38 mouse cellular contexts compared by ENCODE assay signal in genomic region chr11:4029343-4029742, GRCm38 (mm10). TPM values are rescaled to one million over a fixed set of nuclear protein-coding genes. Genes with fewer than 3 reads are reported as not detected.
DNase-seq lines count a peak whose midpoint lies in the region; ATAC-seq and TF ChIP-seq lines count a peak whose summit lies in the region.
"Had no signal": no experiment of that assay in that cellular context is flagged by ENCODE, and none has a peak within 500 bp of the region (broad histone marks: within the 10 kb centered on the region; RNA-seq: fewer than 3 reads in every experiment).

No protein-coding gene starts in this region.

- no peak overlapping the region for H3K27ac ChIP-seq in liver, adult 2 months (replicated peaks; ENCODE audit: insufficient read depth, low read depth, low read length)
- no peak overlapping the region for H3K27ac ChIP-seq in liver, embryonic 11.5 days (ENCODE audit: low read depth, low read length)
- H3K27ac ChIP-seq in midbrain, postnatal 0 days (ENCODE audit: low read depth, low read length): no peak overlapping the region
- no peak overlapping the region for H3K27ac ChIP-seq in midbrain, embryonic 15.5 days
- H3K27ac ChIP-seq in stomach, postnatal 0 days (replicated peaks): no peak overlapping the region
- H3K27ac ChIP-seq: hindbrain, embryonic 14.5 days; liver, embryonic 13.5 days; macrophage; stomach, embryonic 15.5 days had no signal

- no peak overlapping the region for H3K4me3 ChIP-seq in liver, adult 2 months (ENCODE audit: insufficient read depth, low read depth, low read length)
- H3K4me3 ChIP-seq in liver, embryonic 11.5 days (ENCODE audit: low read depth, low read length): no peak overlapping the region
- no peak overlapping the region for H3K4me3 ChIP-seq in midbrain, postnatal 0 days (ENCODE audit: low read depth, low read length)
- H3K4me3 ChIP-seq in midbrain, embryonic 15.5 days: no peak overlapping the region
- no peak overlapping the region for H3K4me3 ChIP-seq in stomach, postnatal 0 days (ENCODE audit: low read depth, low read length)
- H3K4me3 ChIP-seq: erythroblast, embryonic 14.5 days; heart, embryonic 12.5 days; liver, embryonic 13.5 days; stomach, embryonic 15.5 days had no signal

- 79% methylated on average over 4 of the region's 4 CpGs for WGBS in liver, adult 2 months
- WGBS in liver, embryonic 11.5 days: 62% methylated on average over 4 of the region's 4 CpGs
- whole genome bisulfite sequencing in midbrain, postnatal 0 days: 67% methylated on average over 4 of the region's 4 CpGs
- 71% methylated on average over 4 of the region's 4 CpGs for WGBS in midbrain, embryonic 15.5 days
- WGBS in stomach, postnatal 0 days: 69% methylated on average over 4 of the region's 4 CpGs

- H3K9ac ChIP-seq in liver, adult 2 months (ENCODE audit: low read depth, low read length): no peak overlapping the region
- H3K9ac ChIP-seq in liver, embryonic 11.5 days (ENCODE audit: low read depth, low read length): no peak overlapping the region
- no peak overlapping the region for H3K9ac ChIP-seq in midbrain, postnatal 0 days (replicated peaks; ENCODE audit: low read length, poor library complexity, severe bottlenecking)
- no peak overlapping the region for H3K9ac ChIP-seq in midbrain, embryonic 15.5 days
- H3K9ac ChIP-seq in stomach, postnatal 0 days (ENCODE audit: low read length): no peak overlapping the region
- H3K9ac ChIP-seq: forebrain, postnatal 0 days; heart, embryonic 12.5 days; hindbrain, embryonic 14.5 days; liver, embryonic 13.5 days; stomach, embryonic 15.5 days had no signal

- H3K27me3 ChIP-seq in liver, adult 2 months (ENCODE audit: control insufficient read depth, insufficient read depth, low read length): no peaks in the 10 kb centered on the region
- H3K27me3 ChIP-seq in liver, embryonic 11.5 days (replicated peaks; ENCODE audit: control insufficient read depth, insufficient read depth, low read length): no peaks in the 10 kb centered on the region; the same call in 1 of the 2 replicates
- no peaks in the 10 kb centered on the region for H3K27me3 ChIP-seq in midbrain, postnatal 0 days (ENCODE audit: insufficient read depth, low read length)
- no peaks in the 10 kb centered on the region for H3K27me3 ChIP-seq in midbrain, embryonic 15.5 days (replicated peaks)
- H3K27me3 ChIP-seq in stomach, postnatal 0 days (ENCODE audit: control insufficient read depth, insufficient read depth, low read length): no peaks in the 10 kb centered on the region
- H3K27me3 ChIP-seq: liver, embryonic 13.5 days; stomach, embryonic 15.5 days had no signal

- TF ChIP-seq POLR2A in liver, adult 2 months (IDR thresholded peaks at IDR 0.05; ENCODE audit: extremely low read depth, insufficient read depth, low read length): no peak

- TF ChIP-seq CTCF in liver, adult 2 months (IDR thresholded peaks at IDR 0.05; ENCODE audit: low read depth, low read length): 0 out of 2 replicates have a peak, but pooled peaks have one; percentile 39
- TF ChIP-seq CTCF in midbrain, postnatal 0 days (IDR thresholded peaks at IDR 0.05): 0 out of 2 replicates have a peak, but pooled peaks have one; percentile 5
- TF ChIP-seq CTCF in stomach, postnatal 0 days (IDR thresholded peaks at IDR 0.05; ENCODE audit: low read depth): peak; percentile 15; the same call in 1 of the 2 replicates

- H3K4me2 ChIP-seq in liver, embryonic 11.5 days: no peak overlapping the region
- no peak overlapping the region for H3K4me2 ChIP-seq in midbrain, postnatal 0 days (ENCODE audit: low read depth, low read length, poor library complexity, severe bottlenecking)
- no peak overlapping the region for H3K4me2 ChIP-seq in midbrain, embryonic 15.5 days
- no peak overlapping the region for H3K4me2 ChIP-seq in stomach, postnatal 0 days (replicated peaks; ENCODE audit: low read depth)
- H3K4me2 ChIP-seq: heart, embryonic 12.5 days; hindbrain, embryonic 14.5 days; liver, embryonic 13.5 days; stomach, embryonic 15.5 days had no signal

- H3K4me1 ChIP-seq in liver, adult 2 months (ENCODE audit: control insufficient read depth, insufficient read depth, low read length): peaks cover 8% of the 10 kb centered on the region
- H3K4me1 ChIP-seq in liver, embryonic 11.5 days (replicated peaks; ENCODE audit: control insufficient read depth, insufficient read depth, low read length): no peaks in the 10 kb centered on the region
- no peaks in the 10 kb centered on the region for H3K4me1 ChIP-seq in midbrain, postnatal 0 days (ENCODE audit: insufficient read depth, low read length)
- no peaks in the 10 kb centered on the region for H3K4me1 ChIP-seq in midbrain, embryonic 15.5 days
- H3K4me1 ChIP-seq in stomach, postnatal 0 days (replicated peaks; ENCODE audit: control insufficient read depth, insufficient read depth): no peaks in the 10 kb centered on the region
- H3K4me1 ChIP-seq: heart, embryonic 12.5 days; liver, embryonic 13.5 days had no signal

- H3K9me3 ChIP-seq in liver, embryonic 11.5 days (ENCODE audit: control insufficient read depth, low read length): no peaks in the 10 kb centered on the region
- H3K9me3 ChIP-seq in midbrain, postnatal 0 days (ENCODE audit: low read length): no peaks in the 10 kb centered on the region
- no peaks in the 10 kb centered on the region for H3K9me3 ChIP-seq in midbrain, embryonic 15.5 days
- no peaks in the 10 kb centered on the region for H3K9me3 ChIP-seq in stomach, postnatal 0 days (ENCODE audit: control insufficient read depth, low read length)
- H3K9me3 ChIP-seq: heart, embryonic 12.5 days; liver, embryonic 13.5 days; stomach, embryonic 15.5 days had no signal

- H3K79me2 ChIP-seq in liver, adult 2 months (ENCODE audit: control insufficient read depth, insufficient read depth, low read length): peaks cover 8% of the 10 kb centered on the region; the same call in 1 of the 2 replicates

- no peak for TF ChIP-seq EP300 in stomach, postnatal 0 days (optimal IDR thresholded peaks at IDR 0.05)

- no peak for ATAC-seq in liver, embryonic 11.5 days (replicated peaks; ENCODE audit: low FRiP score)
- no peak for ATAC-seq in midbrain, postnatal 0 days (ENCODE audit: low FRiP score)
- no peak for ATAC-seq in midbrain, embryonic 15.5 days (replicated peaks)
- no peak for ATAC-seq in stomach, postnatal 0 days (ENCODE audit: low FRiP score, low TSS enrichment)
- ATAC-seq: forebrain, postnatal 0 days; inflammation-experienced regulatory T-cells, adult 6 months had no signal

- H3K36me3 ChIP-seq in liver, adult 2 months (ENCODE audit: control insufficient read depth, insufficient read depth, low read length): no peaks in the 10 kb centered on the region
- H3K36me3 ChIP-seq in liver, embryonic 11.5 days (ENCODE audit: control insufficient read depth, insufficient read depth, low read length): no peaks in the 10 kb centered on the region
- no peaks in the 10 kb centered on the region for H3K36me3 ChIP-seq in midbrain, postnatal 0 days (ENCODE audit: insufficient read depth, low read length)
- no peaks in the 10 kb centered on the region for H3K36me3 ChIP-seq in midbrain, embryonic 15.5 days (replicated peaks)
- no peaks in the 10 kb centered on the region for H3K36me3 ChIP-seq in stomach, postnatal 0 days (ENCODE audit: control insufficient read depth, insufficient read depth, low read length)
- H3K36me3 ChIP-seq: heart, embryonic 12.5 days; liver, embryonic 13.5 days; stomach, embryonic 15.5 days had no signal

- DNase-seq in heart, adult 11 months: peak; percentile 40
- DNase-seq in heart, adult 9 months (ENCODE audit: low spot score in 2 of 2): no peak
- no peak for DNase-seq in liver, adult 2 months (ENCODE audit: extremely low read depth, low read depth, low spot score)
- DNase-seq in liver, embryonic 11.5 days (ENCODE audit: low spot score): no peak
- no peak for DNase-seq in midbrain, postnatal 0 days (ENCODE audit: low spot score)
- no peak for DNase-seq in stomach, postnatal 0 days (ENCODE audit: low spot score)
- DNase-seq in urinary bladder, postnatal 10 days (ENCODE audit: low spot score): no peak
- DNase-seq: adrenal gland, adult 8-10 months; cerebellum, adult 2 months; cerebellum, postnatal 14 days; forebrain, postnatal 0 days; gastrocnemius, postnatal 10 days; heart, postnatal 4 days; kidney, adult 11 months; kidney, postnatal 36 days; layer of hippocampus, postnatal 36 days; liver, embryonic 13.5 days; midbrain, embryonic 14.5 days; right cerebral cortex, postnatal 25 days; thymus, adult 2 months; thymus, postnatal 36 days had no signal

RNA-seq across cellular contexts. Expression of gene Sec14l4, which starts 1.9 kb away (rescaled TPM):
- total RNA-seq in liver, adult 2 months (2014; rRNA removed): 97.5 and 130 TPM in 2 replicates
- 92.9 and 108 TPM in 2 replicates for polyA plus RNA-seq in liver, adult 2 months (2012; rRNA removed)
- 0.88 and 1.1 TPM in 2 replicates for polyA plus RNA-seq in liver, embryonic 11.5 days (2014; fragmentation: Nextera tagmentation; extraction: Ambion mirVana)
- total RNA-seq in midbrain, postnatal 0 days (2014; rRNA removed): not detected in 2 replicates
- polyA plus RNA-seq in midbrain, postnatal 0 days (2015; fragmentation: Nextera tagmentation; extraction: Ambion mirVana): 0.05 TPM in 1 of 2 replicates, not detected in the other
- polyA plus RNA-seq in midbrain, embryonic 15.5 days (2015; fragmentation: Nextera tagmentation; extraction: Ambion mirVana): not detected in 2 replicates
- 2.5 and 3.8 TPM in 2 replicates for polyA plus RNA-seq in stomach, postnatal 0 days (2015; fragmentation: Nextera tagmentation; extraction: Ambion mirVana)
- total RNA-seq: forebrain, postnatal 0 days; heart, postnatal 4 days; neutrophil, adult 5-6 weeks had no signal
- polyA plus RNA-seq: C2C12; erythroblast, embryonic 14.5 days; forebrain, embryonic 11.5 days; forebrain, postnatal 0 days; heart, embryonic 12.5 days; heart, postnatal 0 days; hindbrain, embryonic 14.5 days; inflammation-experienced regulatory T-cells, adult 6 months; kidney, embryonic 14.5 days; limb, embryonic 11.5 days; macrophage; midbrain, embryonic 14.5 days; neural tube, embryonic 11.5 days had no signal

RNA-seq across cellular contexts. Expression of gene Sec14l3, which starts 35.3 kb away (rescaled TPM):
- total RNA-seq in liver, adult 2 months (2014; rRNA removed): not detected in 2 replicates
- polyA plus RNA-seq in liver, adult 2 months (2012; rRNA removed): not detected in 2 replicates
- not detected in 2 replicates for polyA plus RNA-seq in liver, embryonic 11.5 days (2014; fragmentation: Nextera tagmentation; extraction: Ambion mirVana)
- 1.5 and 1.8 TPM in 2 replicates for total RNA-seq in midbrain, postnatal 0 days (2014; rRNA removed)
- polyA plus RNA-seq in midbrain, postnatal 0 days (2015; fragmentation: Nextera tagmentation; extraction: Ambion mirVana): 4.3 and 5.1 TPM in 2 replicates
- 1.3 and 1.4 TPM in 2 replicates for polyA plus RNA-seq in midbrain, embryonic 15.5 days (2015; fragmentation: Nextera tagmentation; extraction: Ambion mirVana)
- 0.12 and 0.15 TPM in 2 replicates for polyA plus RNA-seq in stomach, postnatal 0 days (2015; fragmentation: Nextera tagmentation; extraction: Ambion mirVana)
- total RNA-seq: CH12.LX; gastrocnemius, postnatal 10 days; heart, postnatal 4 days; neutrophil, adult 5-6 weeks had no signal
- polyA plus RNA-seq: C2C12; cerebellum, adult 2 months; erythroblast, embryonic 14.5 days; heart, embryonic 12.5 days; inflammation-experienced regulatory T-cells, adult 6 months; kidney, embryonic 14.5 days; limb, embryonic 11.5 days; liver, embryonic 13.5 days; macrophage; neural tube, embryonic 11.5 days had no signal

RNA-seq across cellular contexts. Expression of gene Gal3st1, which starts 45.9 kb away (rescaled TPM):
- 2.2 and 2.6 TPM in 2 replicates for total RNA-seq in liver, adult 2 months (2014; rRNA removed)
- 1.4 and 4.4 TPM in 2 replicates for polyA plus RNA-seq in liver, adult 2 months (2012; rRNA removed)
- polyA plus RNA-seq in liver, embryonic 11.5 days (2014; fragmentation: Nextera tagmentation; extraction: Ambion mirVana): 0.87 and 1.5 TPM in 2 replicates
- 17.0 and 20.9 TPM in 2 replicates for total RNA-seq in midbrain, postnatal 0 days (2014; rRNA removed)
- 12.7 and 14.4 TPM in 2 replicates for polyA plus RNA-seq in midbrain, postnatal 0 days (2015; fragmentation: Nextera tagmentation; extraction: Ambion mirVana)
- 5.4 and 5.5 TPM in 2 replicates for polyA plus RNA-seq in midbrain, embryonic 15.5 days (2015; fragmentation: Nextera tagmentation; extraction: Ambion mirVana)
- polyA plus RNA-seq in stomach, postnatal 0 days (2015; fragmentation: Nextera tagmentation; extraction: Ambion mirVana): 43.4 and 52.0 TPM in 2 replicates
- total RNA-seq: neutrophil, adult 5-6 weeks had no signal
- polyA plus RNA-seq: erythroblast, embryonic 14.5 days; inflammation-experienced regulatory T-cells, adult 6 months; macrophage had no signal

RNA-seq across cellular contexts. Expression of gene 4930556J24Rik, which starts 52.8 kb away (rescaled TPM):
- total RNA-seq in liver, adult 2 months (2014; rRNA removed): 0.09 TPM in 1 of 2 replicates, not detected in the other
- polyA plus RNA-seq in liver, adult 2 months (2012; rRNA removed): not detected in 2 replicates
- 0.16 and 0.29 TPM in 2 replicates for polyA plus RNA-seq in liver, embryonic 11.5 days (2014; fragmentation: Nextera tagmentation; extraction: Ambion mirVana)
- total RNA-seq in midbrain, postnatal 0 days (2014; rRNA removed): 0.16 TPM in 1 of 2 replicates, not detected in the other
- 0.26 TPM in 1 of 2 replicates, not detected in the other for polyA plus RNA-seq in midbrain, postnatal 0 days (2015; fragmentation: Nextera tagmentation; extraction: Ambion mirVana)
- 0.23 TPM in 1 of 2 replicates, not detected in the other for polyA plus RNA-seq in midbrain, embryonic 15.5 days (2015; fragmentation: Nextera tagmentation; extraction: Ambion mirVana)
- 0.08 TPM in 1 of 2 replicates, not detected in the other for polyA plus RNA-seq in stomach, postnatal 0 days (2015; fragmentation: Nextera tagmentation; extraction: Ambion mirVana)
- total RNA-seq: adrenal gland, adult 8-10 months; forebrain, postnatal 0 days; gastrocnemius, postnatal 10 days; heart, postnatal 4 days; neutrophil, adult 5-6 weeks had no signal
- polyA plus RNA-seq: embryonic facial prominence, embryonic 14.5 days; erythroblast, embryonic 14.5 days; forebrain, embryonic 11.5 days; forebrain, postnatal 0 days; gonadal fat pad, adult 2 months; heart, embryonic 12.5 days; heart, postnatal 0 days; limb, embryonic 11.5 days; liver, embryonic 13.5 days; macrophage; neural tube, embryonic 11.5 days; thymus, adult 2 months had no signal

Comparison
In these comparisons a context has a peak if more than half of its experiments do, and no peak if none do; other contexts are left out.
1. RNA of gene Sec14l4, which starts 1.9 kb away (polyA plus RNA-seq): 92.9 to 108 TPM in liver, adult 2 months; 2.5 to 3.8 TPM in stomach, postnatal 0 days, 0.88 to 1.1 TPM in liver, embryonic 11.5 days, 0.05 TPM in midbrain, postnatal 0 days and not detected in midbrain, embryonic 15.5 days; every median in the first group is over 10 times any median in the second.
2. Peak in every context shown above with its lines, with median percentiles within 50 percentile points of each other: CTCF ChIP-seq.